Mouse (Mus musculus) heart, postnatal 25 days (tissue): ENCODE measurements around the gene Kyat3. TPM values are rescaled to one million over a fixed set of nuclear protein-coding genes. Genes with fewer than 3 reads are reported as not detected.

ENCODE experiments used
- DNase-seq: peaks from one replicate; pipeline ENCODE4 v3.0.0; 2022; ENCODE audit warnings: low spot score
- intact Hi-C: fragments of 180-260 bp; cut with DNase I; formaldehyde crosslinking; loops from one replicate; pipeline ENCODE4 v1.15.1; 2025
- total RNA-seq, 2 experiments: library from RNA; stranded (reverse); gene quantifications; 2 replicates each; pipeline ENCODE4 v1.2.3; 2021

Kyat3 gene
- total RNA-seq, 2 experiments from 2014 or later = 19.4 to 19.8 TPM

GRCm38 (mm10) chr3:142743973-142744898 lies 43.4 kb downstream of the Kyat3 start:
- no peak for DNase-seq
- intact Hi-C loops = no loop called here

DNA sequence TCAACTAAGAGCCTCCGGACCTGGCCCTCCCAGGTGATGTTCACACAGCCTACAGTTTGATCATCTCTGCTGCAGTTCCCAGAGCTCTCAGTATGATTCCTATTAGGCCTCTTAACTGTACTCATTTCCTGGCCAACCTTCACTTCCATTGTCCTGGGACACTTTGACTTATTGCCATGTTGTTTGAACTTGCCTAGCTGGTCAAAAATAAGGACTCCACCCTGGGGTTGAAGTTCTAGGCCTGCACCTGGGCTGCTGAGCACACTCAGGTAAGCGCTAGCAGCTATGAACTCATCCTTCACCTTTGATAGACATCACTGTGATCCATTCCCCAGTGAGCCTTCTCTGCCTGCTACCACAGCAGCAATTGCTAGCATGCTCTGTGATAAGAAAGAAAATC lies 44.2 kb downstream of the Kyat3 start:
- intact Hi-C loops = no loop called here
- DNase-seq = no peak

DNA sequence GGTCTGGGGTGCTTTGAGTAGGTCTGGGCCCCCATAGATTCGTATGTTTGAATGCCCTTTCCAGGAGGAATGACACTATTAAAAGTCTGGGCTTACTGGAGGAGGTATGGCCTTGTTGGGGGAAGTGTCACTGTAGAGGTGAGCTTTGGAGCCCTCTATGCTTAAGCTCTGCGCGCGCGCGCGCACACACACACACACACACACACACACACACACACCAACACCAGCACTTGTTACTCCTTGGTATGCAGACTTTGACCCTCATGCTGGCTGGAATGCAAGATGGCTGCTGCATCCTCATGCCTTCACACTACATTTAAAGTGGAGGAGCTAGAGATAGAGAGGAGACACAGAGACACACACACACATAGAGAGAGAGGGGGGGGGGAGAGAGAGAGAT lies 46.8 kb downstream of the Kyat3 start:
- intact Hi-C loops = no loop called here
- DNase-seq = no peak

GRCm38 (mm10) chr3:142749131-142749530 lies 48.3 kb downstream of the Kyat3 start:
- no peak for DNase-seq
- intact Hi-C loops = no loop called here

DNA sequence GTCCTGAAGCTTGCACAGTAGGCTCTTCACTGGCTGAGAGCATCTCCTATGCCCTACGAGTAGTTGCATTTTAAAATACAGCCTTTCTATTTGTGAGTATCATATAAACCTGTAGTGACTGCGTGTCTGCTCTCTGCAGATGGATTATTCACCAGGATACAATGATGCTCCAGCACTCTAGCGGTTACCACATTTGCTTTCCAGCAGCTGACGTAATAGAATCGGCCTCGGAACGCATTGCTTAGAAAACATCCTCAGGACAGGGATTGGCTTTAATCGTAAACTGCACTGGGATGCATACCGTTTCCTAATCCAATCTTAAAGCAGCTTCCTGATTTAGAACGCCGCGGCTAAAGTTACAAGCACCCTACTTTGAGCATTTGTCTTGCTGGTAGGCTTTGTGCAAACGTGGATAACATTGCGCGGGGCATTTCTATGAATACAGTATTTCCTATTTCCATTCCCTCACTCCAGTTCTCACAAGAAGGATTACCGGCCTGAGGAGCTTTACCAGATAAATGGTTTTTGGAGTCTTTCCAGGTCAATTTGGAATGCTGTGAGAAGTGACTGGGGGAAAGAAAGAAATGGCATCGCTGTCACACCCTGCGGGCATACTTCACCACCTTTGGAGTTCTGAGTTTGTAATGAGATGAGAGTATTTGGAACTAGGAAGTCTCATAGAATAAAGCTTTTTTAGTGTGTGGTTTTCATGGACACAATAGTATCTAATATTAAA lies 54.4 kb downstream of the Kyat3 start:
- no peak for DNase-seq
- intact Hi-C loops = no loop called here

DNA sequence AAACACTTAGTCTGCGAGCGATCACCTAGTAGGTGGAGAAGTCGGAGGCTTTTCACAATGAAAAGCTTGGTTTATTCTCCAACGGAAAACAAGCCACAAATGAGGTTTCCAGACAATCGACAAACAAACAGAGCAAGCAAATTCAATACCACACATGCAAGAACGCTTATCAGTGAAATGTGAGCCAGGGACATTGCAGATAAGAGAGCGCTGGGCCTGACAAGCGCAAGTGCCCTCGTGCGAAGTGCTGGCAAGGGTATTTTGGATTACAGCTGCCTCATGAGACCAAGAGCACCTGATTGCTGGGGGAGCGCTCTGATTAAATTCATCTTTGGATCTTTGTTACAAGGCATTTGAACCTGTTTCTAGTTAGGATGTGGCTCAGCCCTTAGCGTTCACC lies 57.0 kb downstream of the Kyat3 start:
- intact Hi-C loops = no loop called here
- DNase-seq = no peak

DNA sequence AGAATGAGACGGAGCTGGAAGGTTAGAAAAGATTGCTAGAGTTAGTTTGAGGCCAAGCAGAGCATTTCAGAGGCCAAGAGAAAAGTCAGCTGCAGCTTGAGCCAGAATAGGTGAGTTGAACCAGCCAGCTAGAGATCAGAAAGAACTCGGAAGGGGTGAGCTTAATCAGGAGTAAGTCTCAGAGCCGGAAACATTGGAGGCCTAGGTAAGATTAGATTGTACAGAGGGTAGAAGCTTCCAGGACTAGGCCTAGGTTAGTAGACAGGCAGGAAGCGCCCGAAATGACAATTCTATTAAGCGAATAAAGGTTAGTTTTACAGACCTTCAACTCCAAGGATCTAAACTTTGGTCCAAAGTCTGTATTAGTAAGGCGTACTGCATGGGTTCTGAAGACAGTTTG lies 57.7 kb downstream of the Kyat3 start:
- intact Hi-C loops = no loop called here
- DNase-seq = no peak

GRCm38 (mm10) chr3:142760356-142760755 lies 59.5 kb downstream of the Kyat3 start:
- intact Hi-C loops = no loop called here
- no peak for DNase-seq

DNA sequence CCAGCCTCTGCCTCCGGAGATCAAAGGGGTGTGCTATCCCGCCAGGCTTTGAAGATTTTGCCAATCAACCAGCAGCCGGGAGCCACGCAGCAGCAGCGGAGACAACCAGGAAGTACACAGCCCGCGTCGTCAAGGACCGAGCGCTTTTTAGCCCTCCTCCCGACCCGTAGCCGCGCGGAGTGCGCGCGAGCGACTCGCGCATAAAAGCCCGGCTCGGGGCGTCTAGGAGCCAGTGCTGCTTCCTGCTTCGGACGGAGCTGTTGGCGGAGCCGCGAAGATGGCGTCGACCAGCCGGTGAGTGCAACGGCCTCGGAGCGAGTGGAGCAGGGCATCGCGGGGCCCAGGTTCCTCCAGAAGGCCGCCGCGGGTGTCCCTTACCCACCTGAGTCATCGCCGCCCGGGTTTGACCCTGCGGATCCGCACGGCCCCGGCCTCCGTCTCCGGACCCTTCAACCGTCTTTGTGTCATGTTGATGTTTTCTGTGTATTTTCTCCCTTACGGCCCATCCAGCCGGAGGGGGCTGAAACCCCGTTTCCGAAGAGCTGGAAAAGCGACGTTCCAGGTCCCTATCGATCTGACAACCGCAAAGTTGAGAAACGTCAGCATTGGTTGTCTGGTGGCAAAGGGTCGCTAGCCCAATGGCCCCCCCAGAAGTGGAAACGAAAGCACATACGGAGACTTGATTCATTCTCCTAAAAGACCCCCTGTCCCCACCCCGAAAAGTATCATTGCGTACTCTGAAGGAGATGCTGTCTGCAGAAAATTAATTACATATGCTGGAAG lies 64.3 kb downstream of the Kyat3 start, which contains the start of gene Gtf2b:
TSS of gene Gtf2b (plus strand) at position 51 of the 783 bp plus-strand sequence.
- intact Hi-C loops = loop anchor here (5.0 kb wide), 1 partner anchor 117 kb away; the partner anchor contains the start of gene Pkn2
- peak; percentile 83 for DNase-seq

- no peak for DNase-seq
- intact Hi-C loops = loop anchor here (5.0 kb wide), 1 partner anchor 117 kb away; the partner anchor contains the start of gene Pkn2
These were observed 64.9 kb downstream of the Kyat3 start for GRCm38 (mm10) chr3:142765778-142766165.

DNA sequence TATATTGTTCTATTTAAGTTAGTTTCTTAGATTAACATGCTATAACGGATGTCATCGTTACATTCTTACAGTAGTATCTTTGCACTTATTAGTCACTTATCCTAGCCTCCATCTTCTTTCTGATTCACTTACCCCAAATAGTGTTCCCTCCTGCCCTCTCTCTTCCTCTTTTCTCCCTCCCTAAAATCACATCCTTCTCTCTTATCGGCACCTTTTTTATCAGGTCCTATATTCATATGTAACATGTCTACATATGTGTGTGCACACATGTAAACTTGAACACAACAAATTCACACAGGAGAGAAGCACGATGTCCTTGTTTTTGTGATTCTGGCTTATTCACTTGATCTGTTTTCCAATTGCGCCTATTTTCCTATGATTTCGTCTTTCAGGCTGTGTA lies 67.6 kb downstream of the Kyat3 start:
- intact Hi-C loops = loop anchor here (5.0 kb wide), 1 partner anchor 114 kb away; the partner anchor contains the start of gene Pkn2

DNA sequence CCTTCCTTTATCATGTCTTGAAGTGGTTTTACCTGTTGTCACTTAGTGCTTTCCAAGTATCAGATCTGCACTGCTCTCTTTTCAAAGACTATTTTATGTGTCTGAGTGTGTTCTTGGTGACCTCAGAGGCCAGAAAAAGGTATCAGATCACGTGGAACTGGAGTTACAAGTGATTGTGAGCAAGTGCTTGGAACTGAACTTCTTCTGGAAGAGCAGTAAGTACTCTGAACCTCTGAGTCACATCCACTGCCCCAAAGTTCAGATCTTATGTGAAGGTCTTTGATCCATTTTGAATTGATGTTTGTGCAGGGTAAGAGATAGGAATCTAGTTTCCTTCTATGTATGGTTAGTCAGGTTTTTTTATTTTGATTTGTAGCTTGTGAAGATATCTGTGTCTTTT lies 69.7 kb downstream of the Kyat3 start:
- intact Hi-C loops = no loop called here
- DNase-seq = no peak

More for the DNA sequence above, 67.6 kb downstream of the Kyat3 start:
- no peak for DNase-seq

DNA sequence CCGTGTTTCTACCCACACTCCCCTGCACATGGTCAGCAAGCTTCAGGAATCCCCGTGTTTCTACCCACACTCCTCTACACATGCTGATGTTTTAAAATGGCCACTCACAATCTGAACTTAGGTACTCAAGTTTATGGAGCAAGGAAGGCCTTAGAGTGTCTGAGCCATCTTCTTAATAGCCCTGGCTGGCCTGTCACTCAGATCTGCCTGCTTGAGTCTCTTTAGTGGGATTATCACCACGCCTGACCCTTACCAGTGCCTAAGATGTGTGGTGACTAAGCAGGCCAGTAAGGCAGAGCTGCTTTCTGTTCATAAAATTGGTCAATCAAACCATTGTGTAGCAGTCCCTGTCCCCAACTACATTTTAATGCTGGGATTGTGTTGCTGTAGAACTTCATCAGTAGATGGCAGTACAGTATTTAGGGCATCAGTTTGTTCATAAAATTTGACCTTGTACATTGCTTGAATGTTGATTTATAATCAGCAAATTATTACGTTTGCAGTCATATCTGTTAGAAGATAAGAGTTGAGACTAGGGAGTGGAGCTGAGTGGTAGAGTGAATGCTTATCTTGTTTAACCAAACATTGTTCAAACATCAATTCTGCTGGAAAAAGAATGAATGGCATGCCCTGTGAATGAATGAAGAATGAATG lies 72.8 kb downstream of the Kyat3 start:
- no peak for DNase-seq
- intact Hi-C loops = no loop called here

DNA sequence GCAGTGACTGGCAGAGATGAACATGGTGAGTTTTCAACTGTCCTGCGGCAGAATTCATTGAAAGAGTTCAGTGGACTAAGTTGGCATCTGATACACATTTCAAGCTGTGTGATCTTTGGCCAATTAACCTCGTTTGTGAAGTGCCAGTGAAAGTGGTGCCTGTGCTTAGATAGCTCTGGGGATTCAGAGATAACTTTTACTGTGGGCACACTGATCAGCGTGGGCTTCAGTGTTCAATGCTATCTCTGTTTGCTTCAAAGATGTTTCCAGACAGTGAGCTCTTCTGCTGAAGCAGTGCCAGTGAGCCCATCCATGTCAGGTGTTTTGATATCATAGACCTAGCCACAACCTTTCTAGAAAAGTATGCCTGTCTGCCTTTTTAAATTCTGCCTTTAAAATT lies 76.4 kb downstream of the Kyat3 start:
- intact Hi-C loops = loop anchor here (5.0 kb wide), 1 partner anchor 150 kb away; no protein-coding TSS in a partner anchor
- no peak for DNase-seq

- intact Hi-C loops = no loop called here
- DNase-seq = no peak
These were observed 85.7 kb downstream of the Kyat3 start for GRCm38 (mm10) chr3:142786423-142787072.

DNA sequence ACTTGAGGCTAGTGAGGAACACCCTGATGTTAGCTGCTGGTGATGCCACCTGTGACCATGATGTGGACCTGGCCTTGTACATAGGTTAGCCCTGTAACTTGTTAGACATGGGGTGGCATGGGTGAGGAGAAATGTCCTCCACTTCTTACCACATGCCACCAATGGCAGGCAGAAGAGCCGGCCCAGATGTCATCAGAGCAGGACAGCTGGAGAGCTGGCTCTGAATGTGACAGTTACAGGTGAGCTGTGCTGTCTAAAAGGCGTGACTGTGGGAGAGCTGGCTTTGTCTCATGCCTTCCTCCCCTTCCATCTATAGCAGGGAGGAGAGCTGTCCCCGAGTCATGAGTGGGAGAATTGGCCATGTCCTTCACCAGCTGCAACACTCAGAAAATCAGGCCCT lies 94.7 kb downstream of the Kyat3 start:
- no peak for DNase-seq
- intact Hi-C loops = no loop called here
